Mouse (Mus musculus) heart, postnatal 25 days (tissue): ENCODE measurements around the gene Hist1h4n. TPM values are rescaled to one million over a fixed set of nuclear protein-coding genes. Genes with fewer than 3 reads are reported as not detected.
"Not testable (repeated sequence)": the region's sequence is repeated elsewhere in the genome, so short reads cannot be mapped to it uniquely, and the experiment has no call there.

Source experiments
- DNase-seq: peaks from one replicate; pipeline ENCODE4 v3.0.0; 2022; ENCODE audit warnings: low spot score
- intact Hi-C: fragments of 180-260 bp; cut with DNase I; formaldehyde crosslinking; loops from one replicate; pipeline ENCODE4 v1.15.1; 2025
- microRNA-seq: library from miRNA; unstranded; fragments of <30 nt; microRNA quantifications from one replicate; pipeline ENCODE4 v1.2.0, GENCODE M21; 2022
- total RNA-seq, 2 experiments: library from RNA; stranded (reverse); gene quantifications; 2 replicates each; pipeline ENCODE4 v1.2.3; 2021

The Hist1h4n gene
- total RNA-seq, 2 experiments from 2014 or later: 13.5 to 14.9 TPM

DNA sequence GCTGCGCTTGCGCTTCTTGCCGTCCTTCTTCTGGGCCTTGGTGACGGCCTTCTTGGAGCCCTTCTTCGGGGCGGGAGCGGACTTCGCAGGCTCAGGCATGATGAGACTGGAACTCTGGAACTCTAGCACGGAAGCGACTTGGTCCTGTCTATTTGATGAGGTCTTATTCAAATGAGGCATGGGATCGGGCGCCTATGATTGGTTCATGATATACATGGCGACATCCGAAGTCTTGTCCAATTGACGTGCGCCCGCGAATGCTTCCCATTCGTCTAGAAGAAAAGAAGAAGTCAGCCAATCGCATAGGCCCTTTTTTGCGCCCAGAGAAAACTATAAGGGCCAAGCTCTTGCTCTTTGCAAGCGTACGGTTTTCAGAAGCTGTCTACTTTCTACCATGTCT, 21.9 kb downstream of the Hist1h4n start, which contains the start of the genes Hist1h2bq and Hist1h2ao:
Gene Hist1h2bq, minus strand, starts transcription at position 125 of the 400 bp plus-strand sequence.
Gene Hist1h2ao, plus strand, starts transcription at position 393 of the 400 bp plus-strand sequence.
- intact Hi-C loops, DNase-seq: not testable (repeated sequence)

- intact Hi-C loops: not testable (repeated sequence)
Measured at GRCm38 (mm10) chr13:21803058-21803457, 28.9 kb downstream of the Hist1h4n start.

GRCm38 (mm10) chr13:21797163-21797562, 34.8 kb downstream of the Hist1h4n start:
- intact Hi-C loops, DNase-seq: not testable (repeated sequence)

More at GRCm38 (mm10) chr13:21803058-21803457, 28.9 kb downstream of the Hist1h4n start:
- DNase-seq: not testable (repeated sequence)

DNA sequence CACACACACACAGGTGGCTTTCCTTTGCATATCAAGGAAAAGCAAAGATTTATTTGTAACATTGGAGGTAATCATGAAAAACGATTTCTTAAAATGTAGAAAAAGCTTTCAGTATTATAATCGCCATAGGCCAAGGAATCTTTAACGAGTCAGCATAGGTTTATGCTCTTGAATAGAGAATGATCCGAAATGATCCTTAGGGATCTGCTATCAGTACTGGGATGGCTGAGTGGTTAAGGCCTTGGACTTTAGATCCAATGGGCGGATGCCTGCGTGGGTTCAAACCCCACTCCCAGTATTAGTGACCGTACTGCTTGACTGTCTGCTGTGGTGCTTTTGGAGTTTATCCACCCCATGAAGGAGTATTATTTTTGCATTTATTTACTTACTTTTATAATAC, 36.4 kb downstream of the Hist1h4n start:
- DNase-seq: no peak
- intact Hi-C loops: no loop called here

- intact Hi-C loops: no loop called here
- no peak for DNase-seq
Measured at GRCm38 (mm10) chr13:21790601-21791283, 41.3 kb downstream of the Hist1h4n start.

DNA sequence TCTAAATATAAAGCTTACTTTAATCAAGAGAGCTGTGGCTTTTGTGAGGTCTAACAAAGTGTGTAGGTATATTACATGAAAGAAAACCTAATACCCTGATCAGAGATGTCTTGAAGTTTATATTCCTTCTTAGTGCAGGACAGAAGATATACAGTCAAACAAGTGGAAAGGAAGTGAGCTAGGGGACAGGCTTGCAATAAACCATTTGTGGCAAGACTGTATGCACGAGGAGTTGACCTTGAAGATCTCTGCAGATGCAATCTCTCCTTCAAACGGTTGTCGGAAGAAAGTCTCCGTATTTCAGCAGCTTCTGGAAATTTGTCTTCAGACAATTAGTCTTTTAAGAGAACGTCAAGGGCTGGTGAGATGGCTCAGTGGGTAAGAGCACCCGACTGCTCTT, 42.1 kb downstream of the Hist1h4n start:
- intact Hi-C loops: no loop called here
- no peak for DNase-seq

- DNase-seq: no peak
- intact Hi-C loops: no loop called here
Measured at GRCm38 (mm10) chr13:21787760-21788593, 44.0 kb downstream of the Hist1h4n start.

DNA sequence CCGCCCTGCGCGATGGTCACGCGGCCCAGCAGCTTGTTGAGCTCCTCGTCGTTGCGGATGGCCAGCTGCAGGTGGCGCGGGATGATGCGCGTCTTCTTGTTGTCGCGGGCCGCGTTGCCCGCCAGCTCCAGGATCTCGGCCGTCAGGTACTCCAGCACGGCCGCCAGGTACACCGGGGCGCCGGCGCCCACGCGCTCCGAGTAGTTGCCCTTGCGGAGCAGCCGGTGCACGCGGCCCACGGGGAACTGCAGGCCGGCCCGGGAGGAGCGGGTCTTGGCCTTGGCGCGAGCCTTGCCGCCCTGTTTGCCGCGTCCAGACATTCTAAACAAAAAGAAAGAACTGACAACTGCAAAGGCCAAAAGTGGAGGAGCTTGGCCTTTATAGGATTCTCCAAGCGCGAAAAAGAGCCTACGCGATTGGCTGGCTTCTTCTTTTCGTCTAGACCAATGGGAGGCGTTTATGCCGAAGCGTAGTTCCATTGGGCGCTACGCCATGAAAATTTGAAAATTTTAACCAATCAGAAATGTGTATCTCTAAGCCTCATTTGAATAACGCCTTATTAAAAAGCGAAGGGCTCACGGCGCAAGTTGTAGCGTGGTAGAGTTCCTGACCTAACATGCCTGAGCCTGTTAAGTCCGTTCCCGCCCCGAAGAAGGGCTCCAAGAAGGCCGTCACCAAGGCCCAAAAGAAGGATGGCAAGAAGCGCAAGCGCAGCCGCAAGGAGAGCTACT, 44.9 kb downstream of the Hist1h4n start, which contains the start of the genes Hist1h2an and Hist1h2bp:
Gene Hist1h2an, minus strand, starts transcription at position 320 of the 731 bp plus-strand sequence.
Gene Hist1h2bp, plus strand, starts transcription at position 563 of the 731 bp plus-strand sequence.
- DNase-seq: peak; percentile 81
- intact Hi-C loops: not testable (repeated sequence)

GRCm38 (mm10) chr13:21786189-21786898, 45.7 kb downstream of the Hist1h4n start:
- no peak for DNase-seq
- intact Hi-C loops: no loop called here

DNA sequence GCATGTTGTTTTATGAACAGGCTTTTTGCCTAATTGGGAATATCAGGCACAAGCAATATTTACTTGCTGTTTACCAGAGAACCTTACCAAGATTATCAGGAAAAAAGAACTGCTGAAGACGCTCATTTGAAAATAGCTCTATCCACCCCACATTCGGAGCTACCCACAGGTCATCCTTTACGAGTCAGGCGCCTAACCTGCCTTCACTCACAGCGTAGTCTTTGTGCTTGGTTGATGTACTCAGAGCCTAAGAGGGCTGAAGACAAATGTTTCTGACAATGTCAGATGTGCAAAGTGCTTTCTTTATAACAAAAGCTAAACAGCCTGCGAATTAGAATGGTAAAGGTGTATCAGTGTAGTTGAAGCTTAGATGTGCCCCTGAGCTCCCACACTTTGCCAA, 47.7 kb downstream of the Hist1h4n start:
- intact Hi-C loops: no loop called here
- no peak for DNase-seq

DNA sequence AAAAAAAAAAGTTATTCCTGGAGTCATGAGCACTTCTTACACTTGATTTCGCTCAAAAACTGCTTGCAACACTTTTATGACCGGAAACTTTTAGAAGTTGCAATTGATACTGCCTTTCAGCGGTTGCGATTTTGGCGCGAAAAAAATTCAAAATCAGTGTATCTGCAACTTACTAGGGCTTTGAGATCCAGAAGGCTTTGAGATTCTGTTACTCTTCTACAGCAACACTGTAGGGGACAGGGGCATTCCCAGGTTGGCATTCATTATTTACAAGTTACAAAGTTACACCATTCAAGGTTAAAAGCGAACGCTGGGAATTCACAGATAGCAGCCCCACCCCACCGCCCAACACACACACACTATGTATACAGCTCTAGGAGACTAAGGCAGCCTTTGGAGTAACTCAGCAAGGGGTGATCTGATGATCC, 48.2 kb downstream of the Hist1h4n start:
- no peak for DNase-seq
- intact Hi-C loops: no loop called here

DNA sequence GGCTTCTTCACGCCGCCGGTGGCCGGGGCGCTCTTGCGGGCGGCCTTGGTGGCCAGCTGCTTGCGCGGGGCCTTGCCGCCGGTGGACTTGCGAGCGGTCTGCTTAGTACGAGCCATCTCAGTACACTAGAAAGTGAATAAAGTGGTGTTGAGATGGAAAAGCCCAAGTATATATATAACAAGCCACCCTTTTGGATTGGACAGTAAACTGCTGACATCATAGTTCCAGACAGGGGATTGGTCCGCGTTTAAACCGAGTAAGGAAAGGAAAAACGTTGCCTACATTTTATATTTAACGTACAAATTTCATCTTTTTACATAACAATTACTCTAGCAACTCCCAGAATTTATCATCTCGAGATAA, 48.8 kb downstream of the Hist1h4n start, which contains the start of gene Hist1h3i:
Gene Hist1h3i, minus strand, starts transcription at position 116 of the 363 bp plus-strand sequence.
- peak; percentile 45 for DNase-seq
- intact Hi-C loops: no loop called here

DNA sequence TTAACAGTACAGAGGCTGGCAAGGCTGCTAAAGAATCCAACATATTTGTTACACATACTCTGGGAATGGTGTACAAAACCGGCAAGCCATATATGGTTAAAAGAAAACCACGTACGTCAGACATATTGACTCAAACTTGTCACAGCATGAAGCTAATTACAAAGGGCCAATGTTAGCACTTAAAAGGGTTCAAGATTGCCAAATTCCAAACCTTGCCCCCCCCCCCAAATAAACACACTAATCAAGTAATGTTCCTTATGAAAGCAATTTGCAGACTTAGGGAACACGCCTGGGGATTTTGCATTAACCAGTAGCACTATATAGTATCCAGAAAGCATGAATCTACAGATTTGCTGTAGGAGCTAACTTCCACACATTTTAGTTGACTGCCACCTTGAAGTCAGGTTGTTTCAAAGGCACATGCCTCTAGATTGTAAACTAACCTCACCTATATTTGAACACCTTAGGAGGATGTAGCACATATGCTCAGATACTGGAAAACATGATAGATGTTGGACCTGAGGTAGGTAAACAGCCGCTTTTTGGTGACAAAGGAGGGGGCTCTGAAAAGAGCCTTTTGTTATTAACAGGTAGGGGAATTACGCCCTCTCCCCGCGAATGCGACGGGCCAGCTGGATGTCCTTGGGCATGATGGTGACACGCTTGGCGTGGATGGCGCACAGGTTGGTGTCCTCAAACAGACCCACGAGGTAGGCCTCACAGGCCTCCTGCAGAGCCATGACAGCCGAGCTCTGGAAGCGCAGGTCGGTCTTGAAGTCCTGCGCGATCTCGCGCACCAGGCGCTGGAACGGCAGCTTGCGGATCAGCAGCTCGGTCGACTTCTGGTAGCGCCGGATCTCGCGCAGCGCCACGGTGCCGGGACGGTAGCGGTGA, 49.4 kb downstream of the Hist1h4n start:
- not testable (repeated sequence) for DNase-seq

More for the DNA sequence above, 49.4 kb downstream of the Hist1h4n start:
- intact Hi-C loops: not testable (repeated sequence)

Small RNAs within 50 kb of the gene (microRNA-seq; reads per million reads assigned to microRNA genes)
- gene Gm19658 (not detected), gene Gm44346 (not detected), gene Gm44466 (not detected)

Other genes with a start within 250 kb of the Hist1h4n start
- not detected for gene Olfr1362, start 218.2 kb downstream of the Hist1h4n start, total RNA-seq
- not detected for gene Olfr11, start 189.7 kb downstream of the Hist1h4n start, total RNA-seq
- not detected for gene Olfr1361, start 168.8 kb downstream of the Hist1h4n start, total RNA-seq
- not detected for gene Olfr1360, start 154.8 kb downstream of the Hist1h4n start, total RNA-seq
- not detected for gene Olfr1359, start 134.1 kb downstream of the Hist1h4n start, total RNA-seq
- 10 to 100 TPM; 19.7 to 24.0 TPM for gene Hist1h2bl, start 116.1 kb downstream of the Hist1h4n start, total RNA-seq
- gene Hist1h2ai, start 115.8 kb downstream of the Hist1h4n start, total RNA-seq: 10 to 100 TPM in 1 of 2 experiments, not detected in 1; 17.9 TPM
- 10 to 100 TPM; 16.8 to 25.9 TPM for gene Hist1h3h, start 114.5 kb downstream of the Hist1h4n start, total RNA-seq
- gene Hist1h2bm, start 110.2 kb downstream of the Hist1h4n start, total RNA-seq: 1 to 10 TPM; 5.5 to 6.1 TPM
- gene Hist1h4j, start 97.1 kb downstream of the Hist1h4n start, total RNA-seq: 1 to 10 TPM; 4.2 to 6.9 TPM
- gene Hist1h4k, start 81.7 kb downstream of the Hist1h4n start, total RNA-seq: 10 to 100 TPM; 46.4 to 87.7 TPM
- gene Hist1h2ak, start 78.4 kb downstream of the Hist1h4n start, total RNA-seq: 10 to 100 TPM in 1 of 2 experiments, 1 to 10 TPM in 1; 5.7 to 11.4 TPM
- 10 to 100 TPM; 10.2 to 16.5 TPM for gene Hist1h2bn, start 78.1 kb downstream of the Hist1h4n start, total RNA-seq
- 1 to 10 TPM; 8.0 to 9.9 TPM for gene Hist1h1b, start 51.6 kb downstream of the Hist1h4n start, total RNA-seq
- 10 to 100 TPM; 21.5 to 29.2 TPM for gene Hist1h3i, start 48.8 kb downstream of the Hist1h4n start, total RNA-seq
- under 1 TPM; 0.84 to 0.94 TPM for gene Hist1h2an, start 45.0 kb downstream of the Hist1h4n start, total RNA-seq
- 1 to 10 TPM; 6.4 to 6.8 TPM for gene Hist1h2bp, start 44.7 kb downstream of the Hist1h4n start, total RNA-seq
- 10 to 100 TPM; 35.4 to 36.4 TPM for gene Hist1h2bq, start 22.0 kb downstream of the Hist1h4n start, total RNA-seq
- gene Hist1h2ao, start 21.7 kb downstream of the Hist1h4n start, total RNA-seq: not detected
- 10 to 100 TPM; 55.1 to 84.9 TPM for gene Hist1h4m, start 20.4 kb downstream of the Hist1h4n start, total RNA-seq
- 10 to 100 TPM; 21.9 to 30.1 TPM for gene Hist1h2ap, start 1.3 kb upstream of the Hist1h4n start, total RNA-seq
- 10 to 100 TPM; 35.6 to 36.4 TPM for gene Hist1h2br, start 1.5 kb upstream of the Hist1h4n start, total RNA-seq
- gene Zfp184, start 112.9 kb upstream of the Hist1h4n start, total RNA-seq: under 1 TPM; 0.56 to 0.68 TPM
- gene Pom121l2, start 149.0 kb upstream of the Hist1h4n start, total RNA-seq: not detected
- gene Prss16, start 177.5 kb upstream of the Hist1h4n start, total RNA-seq: not detected
- gene Hist1h2ah, start 203.4 kb upstream of the Hist1h4n start, total RNA-seq: 10 to 100 TPM; 32.9 to 34.9 TPM
- gene Hist1h2bk, start 203.7 kb upstream of the Hist1h4n start, total RNA-seq: 10 to 100 TPM; 17.2 to 23.4 TPM
- 10 to 100 TPM; 17.8 to 19.0 TPM for gene Hist1h4i, start 209.2 kb upstream of the Hist1h4n start, total RNA-seq
- 10 to 100 TPM in 1 of 2 experiments, 1 to 10 TPM in 1; 7.9 to 12.1 TPM for gene Hist1h2ag, start 210.7 kb upstream of the Hist1h4n start, total RNA-seq
- 10 to 100 TPM in 1 of 2 experiments, 1 to 10 TPM in 1; 5.6 to 14.3 TPM for gene Hist1h2bj, start 211.0 kb upstream of the Hist1h4n start, total RNA-seq